Mouse (Mus musculus): Measurements from ENCODE around the gene Tesc.

Gene Tesc

GRCm38 (mm10) chr5:118042599-118042998 is 15.1 kb downstream of the Tesc start:
- no peak for DNase-seq (ENCODE audit: extremely low read depth, low read depth, low spot score)

DNA sequence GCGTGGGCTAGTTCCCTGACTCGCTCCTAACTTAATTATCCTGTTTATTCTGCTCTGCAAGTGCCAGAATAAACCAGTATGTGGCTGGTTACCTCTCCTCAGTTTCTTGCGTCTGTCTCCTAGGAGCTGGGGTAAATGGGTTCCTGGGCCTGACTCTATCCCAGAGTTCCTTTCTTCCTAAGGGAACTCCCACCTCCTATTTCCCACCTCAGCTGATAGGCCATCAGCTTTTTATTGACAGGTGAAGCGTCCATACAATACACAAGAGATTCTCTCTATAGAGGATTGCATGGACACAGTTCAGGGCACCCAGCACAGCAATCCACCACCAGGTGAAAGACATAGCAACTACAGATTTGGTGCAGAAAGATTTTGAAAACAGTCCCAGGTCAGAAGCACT is 16.2 kb downstream of the Tesc start:
- no peak for DNase-seq (ENCODE audit: extremely low read depth, low read depth, low spot score)

DNA sequence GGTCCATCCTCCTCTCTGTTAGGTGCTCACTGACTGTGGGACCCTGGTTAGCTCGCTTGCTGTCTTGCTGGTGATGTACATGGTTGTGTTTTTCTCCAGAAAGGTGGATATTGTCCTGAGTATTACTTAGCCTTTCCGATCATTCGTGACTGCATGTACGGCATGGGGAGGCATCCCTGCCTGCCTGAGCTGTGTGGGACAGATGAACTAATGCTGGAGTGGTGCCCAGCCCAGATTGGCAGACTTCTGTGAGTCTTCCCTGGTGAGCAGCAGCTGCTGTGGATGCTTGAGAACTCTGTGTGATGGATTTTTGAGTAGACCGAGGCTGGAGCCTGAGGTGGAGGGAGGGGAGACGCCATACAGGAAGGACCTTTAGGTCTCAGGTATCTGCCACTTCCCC is 17.4 kb downstream of the Tesc start:
- no peak for DNase-seq (ENCODE audit: extremely low read depth, low read depth, low spot score)

DNA sequence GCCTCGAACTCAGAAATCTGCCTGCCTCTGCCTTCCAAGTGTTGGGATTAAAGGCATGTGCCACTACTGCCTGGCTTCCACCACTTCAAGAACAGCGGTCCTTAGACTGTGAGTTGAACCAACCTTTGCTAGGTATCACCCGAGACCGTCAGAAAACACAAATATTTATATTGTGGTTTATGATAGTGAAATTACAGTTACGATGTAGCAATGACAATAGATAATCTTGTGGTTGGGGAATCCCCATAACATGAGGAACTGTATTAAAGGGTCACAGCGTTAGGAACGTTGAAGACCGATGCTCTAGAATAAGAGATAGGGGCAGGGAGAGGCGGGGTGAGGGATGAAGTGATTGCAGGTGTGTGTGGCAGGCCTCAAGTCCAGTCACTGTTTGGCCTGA is 17.8 kb downstream of the Tesc start:
- no peak for DNase-seq (ENCODE audit: extremely low read depth, low read depth, low spot score)

- DNase-seq (ENCODE audit: extremely low read depth, low read depth, low spot score): no peak
Measured at GRCm38 (mm10) chr5:118047091-118047757, 19.7 kb downstream of the Tesc start.

- no peak for DNase-seq (ENCODE audit: extremely low read depth, low read depth, low spot score)
Measured at GRCm38 (mm10) chr5:118048412-118048811, 20.9 kb downstream of the Tesc start.

GRCm38 (mm10) chr5:118048928-118049327 is 21.4 kb downstream of the Tesc start:
- no peak for DNase-seq (ENCODE audit: extremely low read depth, low read depth, low spot score)

DNA sequence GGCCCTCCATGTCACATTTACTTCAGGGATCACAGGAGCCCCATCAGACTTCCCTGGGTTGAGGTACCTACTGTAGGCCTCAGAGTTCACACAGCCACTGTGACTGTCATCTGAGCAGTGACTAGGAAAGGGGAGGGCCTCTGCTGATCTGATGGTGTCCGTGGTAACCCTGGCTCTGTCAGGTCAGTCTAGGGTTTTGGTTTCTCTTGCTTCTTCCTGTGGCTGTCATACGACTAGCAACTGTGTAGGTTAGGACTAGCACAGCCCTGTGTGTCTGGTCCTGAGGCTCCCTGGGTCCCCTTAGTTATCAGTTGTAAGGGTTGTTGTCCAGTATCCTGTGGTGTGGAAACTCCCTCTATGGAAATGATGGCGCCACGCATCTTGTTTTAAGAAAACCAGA is 23.2 kb downstream of the Tesc start:
- no peak for DNase-seq (ENCODE audit: extremely low read depth, low read depth, low spot score)

DNA sequence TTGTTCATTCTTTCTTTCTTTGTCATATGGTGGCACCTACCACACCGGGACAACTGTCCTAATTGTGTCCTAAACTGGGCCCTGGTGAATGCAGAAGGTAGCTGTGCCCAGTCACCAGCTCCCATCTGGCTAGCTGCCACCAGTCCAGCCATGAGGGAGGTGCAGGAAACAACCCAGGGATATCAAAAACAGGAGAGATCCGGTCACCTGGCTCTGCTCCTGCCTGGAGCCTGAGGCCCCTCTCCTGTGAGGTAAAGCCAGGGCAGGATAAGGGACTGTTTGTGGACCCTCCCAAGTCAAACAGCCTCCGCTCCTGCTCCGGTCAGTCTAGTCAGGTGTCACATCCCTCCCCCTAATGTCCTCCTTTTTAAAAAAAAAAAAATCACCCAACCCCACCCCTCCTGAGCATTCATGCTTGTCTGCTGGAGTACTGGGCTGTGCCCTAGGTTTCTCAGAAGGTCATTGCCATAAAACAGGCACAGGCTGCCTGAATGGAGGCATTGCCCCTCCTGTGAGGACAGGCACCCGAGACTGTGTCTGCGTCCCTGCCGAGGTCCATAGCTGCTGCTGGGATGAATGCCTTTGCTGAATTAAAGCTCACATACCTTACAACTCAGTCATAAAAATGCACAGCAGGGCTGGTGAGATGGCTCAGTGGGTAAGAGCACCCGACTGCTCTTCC is 24.6 kb downstream of the Tesc start:
- no peak for DNase-seq (ENCODE audit: extremely low read depth, low read depth, low spot score)

DNA sequence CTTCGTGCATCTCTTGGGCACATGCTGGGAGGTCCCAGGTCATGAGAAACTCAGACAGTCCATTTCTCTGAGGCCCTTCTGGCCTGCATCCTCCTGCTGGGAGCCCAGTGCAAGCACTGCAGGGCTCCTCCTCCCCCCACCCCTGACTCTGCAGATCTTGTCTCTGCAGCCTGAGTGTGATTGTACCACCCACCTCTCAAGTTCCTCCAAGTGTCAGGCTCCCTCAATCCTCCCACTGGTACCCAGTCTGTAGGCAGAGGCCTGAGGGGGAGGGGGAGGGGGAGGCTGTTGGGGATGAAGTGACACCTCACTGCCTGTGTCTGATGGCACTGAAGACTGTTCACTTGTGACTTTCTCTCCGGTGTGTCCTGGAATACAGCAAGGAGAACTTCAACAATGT is 25.7 kb downstream of the Tesc start:
- DNase-seq (ENCODE audit: extremely low read depth, low read depth, low spot score): no peak

- no peak for DNase-seq (ENCODE audit: extremely low read depth, low read depth, low spot score)
Measured at GRCm38 (mm10) chr5:118057508-118058111, 30.1 kb downstream of the Tesc start.

- no peak for DNase-seq (ENCODE audit: extremely low read depth, low read depth, low spot score)
Measured at GRCm38 (mm10) chr5:118058858-118059257, 31.3 kb downstream of the Tesc start.

GRCm38 (mm10) chr5:118059646-118060045 is 32.1 kb downstream of the Tesc start:
- DNase-seq (ENCODE audit: extremely low read depth, low read depth, low spot score): no peak

GRCm38 (mm10) chr5:118061391-118061790 is 33.8 kb downstream of the Tesc start:
- DNase-seq (ENCODE audit: extremely low read depth, low read depth, low spot score): no peak

DNA sequence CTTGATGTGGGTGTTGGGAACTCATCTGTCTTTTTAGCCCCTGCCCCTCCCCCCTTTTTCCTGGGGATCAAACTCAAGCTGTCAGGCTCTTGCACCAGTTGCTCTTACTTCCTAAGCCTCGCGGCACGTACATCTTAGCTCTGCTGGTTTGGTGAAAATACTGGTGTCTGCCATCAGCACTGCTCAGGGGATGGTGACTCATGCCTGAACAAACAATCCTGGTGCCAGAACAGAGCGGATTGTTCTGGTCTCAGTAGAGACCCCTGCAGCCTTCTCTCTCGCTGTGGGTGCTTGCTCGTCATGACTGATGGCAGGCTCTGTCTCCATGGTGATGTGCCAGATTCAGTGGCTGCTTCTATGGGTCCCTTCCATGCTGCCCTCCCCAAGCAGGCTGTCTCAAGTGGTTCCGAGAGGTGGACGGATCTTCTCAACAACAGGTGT is 35.7 kb downstream of the Tesc start:
- no peak for DNase-seq (ENCODE audit: extremely low read depth, low read depth, low spot score)

DNA sequence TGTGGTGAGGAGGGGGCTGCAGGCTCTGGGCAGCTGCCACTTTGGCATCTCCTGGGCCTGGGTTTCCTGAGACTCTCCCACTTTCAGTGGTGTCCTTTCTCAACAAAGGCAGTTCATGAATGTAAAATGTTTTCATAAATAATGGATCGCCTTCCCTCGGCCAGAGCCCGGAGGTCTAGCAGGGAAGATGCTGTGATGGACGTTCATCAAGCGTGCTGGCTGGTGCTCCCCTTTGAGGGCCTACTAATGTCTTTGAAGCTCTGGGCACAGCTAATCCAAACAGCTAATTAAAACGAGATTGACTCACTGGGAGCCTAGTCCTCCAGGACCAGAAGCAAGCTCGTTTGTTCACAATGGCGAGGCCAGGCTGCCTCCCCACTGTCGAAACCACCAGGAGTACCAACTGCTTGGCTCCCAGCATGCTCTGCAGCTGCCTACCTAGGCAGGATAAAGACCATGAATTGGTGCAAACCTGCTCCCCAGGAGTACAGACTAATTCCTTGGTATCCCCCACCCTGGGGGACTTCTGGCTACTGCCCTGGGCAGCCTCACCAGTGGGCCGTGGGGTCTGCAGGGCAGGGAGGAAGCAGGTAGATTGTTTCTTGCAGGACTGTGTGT is 36.9 kb downstream of the Tesc start:
- no peak for DNase-seq (ENCODE audit: extremely low read depth, low read depth, low spot score)

DNA sequence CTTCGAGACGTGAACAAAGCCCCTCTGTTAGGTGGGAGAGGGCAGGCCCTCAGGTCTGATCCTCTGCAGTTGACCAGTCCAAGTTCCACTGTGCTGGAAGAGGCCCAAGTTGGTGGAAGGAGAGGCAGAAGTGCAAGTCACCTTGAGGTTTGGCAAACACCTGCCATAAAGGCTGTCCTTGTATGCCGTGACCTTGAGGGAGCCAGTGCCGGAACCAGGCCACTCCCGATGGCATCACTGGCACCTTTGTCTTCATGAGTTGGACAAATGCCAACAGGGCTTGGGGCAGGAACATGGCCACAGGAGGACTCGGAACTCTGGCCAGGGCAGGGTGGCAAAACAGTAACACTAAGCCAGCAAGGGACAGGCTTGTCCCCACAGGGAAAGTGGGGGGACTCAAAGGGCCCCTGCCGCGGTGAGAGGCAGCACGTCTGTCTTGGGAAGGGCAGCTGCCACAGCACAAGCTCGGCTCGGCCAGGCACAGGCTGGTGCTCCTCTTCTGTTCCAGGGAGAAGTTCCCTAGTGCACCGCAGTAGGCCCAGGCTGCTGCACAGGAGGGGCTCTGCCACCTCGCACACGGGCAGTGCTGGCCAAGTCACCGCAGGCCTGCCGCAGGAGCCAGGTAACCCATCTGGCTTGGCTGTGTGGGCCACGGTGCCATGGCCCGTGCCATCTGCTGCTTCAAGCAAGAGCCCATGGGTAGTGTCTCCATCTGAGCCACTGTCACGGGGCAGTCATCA is 38.1 kb downstream of the Tesc start:
- no peak for DNase-seq (ENCODE audit: extremely low read depth, low read depth, low spot score)

GRCm38 (mm10) chr5:118066828-118067227 is 39.3 kb downstream of the Tesc start:
- DNase-seq (ENCODE audit: extremely low read depth, low read depth, low spot score): no peak

GRCm38 (mm10) chr5:118067572-118067971 is 40.0 kb downstream of the Tesc start:
- no peak for DNase-seq (ENCODE audit: extremely low read depth, low read depth, low spot score)

- no peak for DNase-seq (ENCODE audit: extremely low read depth, low read depth, low spot score)
Measured at GRCm38 (mm10) chr5:118067984-118068494, 40.5 kb downstream of the Tesc start.

DNA sequence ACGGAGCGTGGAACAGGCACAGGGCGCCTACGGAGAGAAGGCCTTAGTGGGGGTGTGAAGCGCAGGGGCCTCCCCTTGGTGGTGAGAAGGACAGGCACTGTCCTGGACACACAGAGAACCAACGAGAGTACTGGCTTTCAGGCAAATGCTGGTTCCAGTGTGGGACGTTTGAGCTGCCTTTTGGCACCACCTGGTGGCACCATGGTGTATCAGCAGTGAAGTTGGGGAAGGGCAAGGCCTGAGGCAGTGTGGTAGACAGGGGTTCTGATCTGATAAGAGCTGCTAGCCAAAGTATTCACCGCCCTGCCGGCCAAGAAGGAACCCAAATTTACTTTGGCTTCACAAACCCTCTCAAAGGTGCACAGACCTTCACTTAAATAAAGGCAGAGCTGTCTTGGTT is 41.8 kb downstream of the Tesc start:
- DNase-seq (ENCODE audit: extremely low read depth, low read depth, low spot score): no peak
